Mouse (Mus musculus) 3134 (cell line): ENCODE data around the gene Sept11.

Experiments used
- DNase-seq: peaks from one replicate; pipeline ENCODE4 v3.0.0-alpha.2; 2011; ENCODE audit warnings: low spot score; ENCODE audit not compliant: insufficient read length; ENCODE audit errors: extremely low read depth

Gene Sept11

GRCm38 (mm10) chr5:93167919-93168516, 74.8 kb downstream of the Sept11 start:
- no peak for DNase-seq

DNA sequence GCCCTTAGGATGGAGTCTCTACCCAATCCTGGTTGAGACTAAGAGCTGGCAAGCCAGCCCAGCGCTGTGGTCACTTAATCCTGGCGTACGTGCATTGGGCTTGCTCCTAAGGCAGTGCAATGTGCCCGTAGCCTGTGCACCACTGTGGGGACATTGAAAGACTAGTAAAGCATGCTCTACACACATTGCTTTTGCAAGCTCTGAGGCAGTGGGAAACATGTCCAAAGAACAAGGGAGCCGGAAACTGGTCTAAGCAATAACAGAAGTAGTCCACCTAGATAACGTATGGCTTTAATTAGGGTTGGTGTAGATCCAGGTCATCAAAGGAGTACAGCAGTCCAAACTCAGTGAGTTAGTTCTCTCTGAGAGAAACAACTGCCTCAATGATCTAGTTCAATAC, 75.4 kb downstream of the Sept11 start:
- no peak for DNase-seq

GRCm38 (mm10) chr5:93171420-93171819, 78.2 kb downstream of the Sept11 start:
- DNase-seq, result no peak

- no peak for DNase-seq
These were observed 79.3 kb downstream of the Sept11 start for GRCm38 (mm10) chr5:93172536-93172935.

DNA sequence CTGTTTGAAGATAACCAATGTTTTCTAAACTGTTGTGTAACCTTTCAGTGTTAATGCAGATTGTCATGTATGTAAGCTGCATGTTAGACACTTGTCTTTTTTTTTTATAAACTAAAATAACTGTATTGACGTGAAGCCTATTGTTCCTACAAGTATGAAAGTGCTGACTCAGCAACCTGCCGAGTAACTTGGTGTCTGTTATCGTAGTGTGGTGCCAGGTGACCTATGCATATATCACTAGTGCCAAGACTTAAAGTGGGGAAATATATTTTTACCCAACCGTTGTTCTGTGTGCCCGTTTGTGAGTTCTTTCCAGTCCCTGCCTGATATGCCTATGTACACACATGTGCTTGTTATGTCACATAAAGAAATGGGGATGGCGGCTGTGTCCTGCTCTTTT, 81.4 kb downstream of the Sept11 start:
- DNase-seq, result no peak

DNA sequence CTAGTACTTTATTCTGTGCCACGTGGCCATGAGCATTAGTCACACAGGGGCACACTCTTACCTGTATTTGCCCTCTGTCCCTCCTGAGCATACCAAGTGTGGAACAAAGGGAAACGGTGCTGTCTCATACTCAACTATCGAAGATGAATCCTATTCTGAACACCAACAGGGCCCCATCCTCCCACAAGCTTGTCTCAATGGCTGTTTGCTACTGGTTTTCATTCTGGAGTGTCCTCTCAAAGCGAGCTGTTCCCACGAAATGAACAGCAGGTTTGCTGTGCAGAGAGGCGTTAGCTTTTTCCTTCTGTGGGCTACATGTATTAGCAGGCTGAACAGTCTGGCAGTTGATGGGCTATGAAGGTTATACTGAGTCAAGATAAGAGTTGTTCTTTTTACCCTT, 85.4 kb downstream of the Sept11 start:
- no peak for DNase-seq

- no peak for DNase-seq
These were observed 87.0 kb downstream of the Sept11 start for GRCm38 (mm10) chr5:93180252-93180651.

DNA sequence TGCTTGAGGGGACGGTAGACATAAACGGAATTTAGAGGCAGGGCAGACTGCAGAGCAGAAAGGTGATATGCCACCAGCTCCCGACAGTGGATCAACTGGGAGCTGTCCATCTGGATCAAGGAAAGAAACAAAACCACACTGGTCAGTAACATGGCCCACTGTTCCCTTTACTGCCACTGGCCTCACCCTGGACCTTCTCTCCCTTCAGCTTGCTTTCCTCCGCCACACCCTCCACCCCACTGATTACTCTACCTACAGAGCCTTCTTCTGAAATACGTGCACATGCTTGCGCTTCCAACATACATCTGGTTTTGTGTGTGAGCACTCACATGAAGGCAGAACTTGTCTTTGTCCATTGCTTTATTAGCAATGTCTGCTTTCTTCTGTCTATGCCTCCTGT, 90.1 kb downstream of the Sept11 start:
- no peak for DNase-seq

- DNase-seq, result no peak
These were observed 91.3 kb downstream of the Sept11 start for GRCm38 (mm10) chr5:93184548-93184947.

DNA sequence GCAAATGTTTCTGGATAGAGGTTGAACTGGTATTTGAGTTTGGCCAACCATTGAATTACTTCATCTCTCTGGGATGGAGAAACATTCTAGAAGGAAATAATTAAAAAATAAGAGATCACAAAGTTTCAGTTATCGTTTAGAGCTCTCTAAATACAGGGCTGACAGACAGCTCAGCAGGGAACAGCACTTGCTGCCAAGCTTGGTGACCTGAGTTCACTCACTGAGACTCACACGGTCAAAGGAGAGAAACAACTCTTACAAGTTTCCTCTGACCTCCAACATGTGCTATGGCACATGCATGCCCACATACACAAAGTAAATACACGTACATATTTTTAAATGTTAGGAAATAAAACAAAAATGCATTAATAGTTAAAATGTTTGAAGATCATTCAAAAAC, 96.4 kb downstream of the Sept11 start:
- DNase-seq, result no peak

DNA sequence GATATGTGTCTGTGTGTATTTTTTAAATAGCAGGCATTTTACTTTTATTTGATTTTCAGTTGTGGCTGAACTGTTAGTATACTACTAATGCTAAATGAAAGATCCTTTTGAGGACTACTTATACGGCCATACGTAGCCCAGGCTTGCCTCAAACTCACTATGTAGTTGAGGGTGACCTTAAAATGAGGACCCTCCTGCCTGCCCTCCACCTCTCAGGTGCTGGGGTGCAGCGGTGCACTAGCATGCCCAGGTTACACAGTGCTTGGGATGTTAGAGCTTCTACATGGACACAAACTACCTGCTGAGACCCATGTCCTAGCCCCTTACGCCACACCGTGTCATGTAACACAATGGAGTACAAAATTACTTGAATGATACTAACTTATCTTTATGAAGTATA, 97.2 kb downstream of the Sept11 start:
- DNase-seq, result no peak

GRCm38 (mm10) chr5:93198232-93198631, 105.0 kb downstream of the Sept11 start:
- no peak for DNase-seq

DNA sequence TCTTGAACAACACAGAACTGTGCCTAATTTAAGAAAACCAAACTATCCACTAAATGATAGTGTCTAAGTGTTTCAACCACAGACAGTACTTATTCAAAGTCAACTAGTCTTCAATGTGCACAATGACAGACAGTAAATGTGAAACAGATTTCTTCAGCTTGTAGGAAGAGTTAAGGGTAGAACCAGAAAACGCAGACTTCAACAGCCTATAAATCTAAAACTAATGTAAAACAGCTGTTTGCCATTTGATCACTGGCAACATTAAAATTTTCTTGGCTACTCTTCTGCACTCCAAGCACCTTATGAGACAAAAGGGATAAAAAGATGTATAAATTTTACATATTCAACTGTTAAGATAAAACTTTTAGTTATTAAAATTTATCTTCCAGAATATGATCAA, 107.9 kb downstream of the Sept11 start:
- no peak for DNase-seq

GRCm38 (mm10) chr5:93205371-93206108, 112.3 kb downstream of the Sept11 start:
- DNase-seq, result peak; percentile 75

DNA sequence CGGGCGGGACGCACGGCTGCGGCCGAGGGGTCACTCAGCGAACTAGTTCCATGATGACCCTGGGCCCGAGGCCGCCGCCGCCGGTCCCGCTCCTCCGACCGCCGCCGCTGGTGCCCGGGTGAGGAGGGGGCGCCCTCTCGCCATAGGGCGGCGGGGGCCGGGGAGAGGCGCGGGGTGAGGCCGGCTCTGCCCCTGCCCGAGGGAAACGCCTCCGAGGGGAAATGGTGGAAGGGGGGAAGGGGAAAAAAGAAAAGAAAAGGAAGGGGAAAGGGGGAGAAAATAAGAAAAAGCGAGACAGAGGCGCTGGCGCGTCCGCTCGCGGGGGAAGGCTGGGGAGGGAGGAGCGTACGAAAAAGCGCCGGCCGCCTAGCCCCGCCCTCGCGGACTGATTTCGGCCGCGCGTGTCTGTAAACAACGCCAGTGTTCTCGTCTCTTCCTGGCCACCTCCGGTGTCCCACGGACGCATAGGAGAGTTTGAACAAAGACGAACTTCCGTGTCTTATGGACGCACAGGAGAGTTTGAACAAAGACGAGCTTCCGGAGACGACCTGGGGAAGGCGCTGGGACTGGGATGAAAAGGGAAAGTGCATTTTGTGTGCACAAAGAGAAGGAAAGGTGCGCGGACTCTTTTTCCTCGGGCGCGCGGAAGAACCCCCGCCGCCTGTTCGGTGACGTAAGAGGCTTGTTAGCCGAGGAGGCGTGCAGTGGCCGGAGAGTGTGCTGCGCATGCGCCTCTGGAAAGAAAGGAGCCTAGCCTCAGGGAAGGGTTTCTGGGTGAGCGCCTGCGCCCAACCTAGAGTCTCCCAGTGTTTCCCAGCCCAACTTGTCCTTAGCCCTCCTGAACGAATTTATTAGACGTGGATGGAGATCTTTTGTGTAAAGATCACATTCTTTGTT, 113.1 kb downstream of the Sept11 start, which contains the start of the genes Ccni and 2010109A12Rik:
Ccni (minus strand) TSS at position 387 of the 897 bp plus-strand sequence.
2010109A12Rik (plus strand) TSS at position 410 of the 897 bp plus-strand sequence.
- DNase-seq, result peak; percentile 94

DNA sequence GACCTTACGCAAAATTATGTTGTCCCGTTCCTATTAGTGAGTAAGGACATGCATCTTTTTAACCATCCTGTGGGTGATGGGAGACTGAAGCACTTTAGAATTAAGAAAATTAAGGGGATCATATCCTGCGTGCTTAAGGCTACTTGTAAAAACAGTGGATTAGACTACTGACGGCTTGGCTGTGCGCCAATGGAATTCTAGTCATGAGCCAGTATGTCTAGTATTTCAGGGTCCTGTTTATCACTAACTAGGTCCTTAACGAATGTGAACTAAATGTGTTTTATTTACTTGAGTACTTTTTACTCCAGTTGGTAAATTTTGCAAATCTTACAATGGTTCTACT, 113.7 kb downstream of the Sept11 start:
- DNase-seq, result no peak

- DNase-seq, result no peak
These were observed 114.3 kb downstream of the Sept11 start for GRCm38 (mm10) chr5:93207555-93207954.

- no peak for DNase-seq
These were observed 125.1 kb downstream of the Sept11 start for GRCm38 (mm10) chr5:93218375-93218774.

- DNase-seq, result no peak
These were observed 128.4 kb downstream of the Sept11 start for GRCm38 (mm10) chr5:93221661-93222060.

DNA sequence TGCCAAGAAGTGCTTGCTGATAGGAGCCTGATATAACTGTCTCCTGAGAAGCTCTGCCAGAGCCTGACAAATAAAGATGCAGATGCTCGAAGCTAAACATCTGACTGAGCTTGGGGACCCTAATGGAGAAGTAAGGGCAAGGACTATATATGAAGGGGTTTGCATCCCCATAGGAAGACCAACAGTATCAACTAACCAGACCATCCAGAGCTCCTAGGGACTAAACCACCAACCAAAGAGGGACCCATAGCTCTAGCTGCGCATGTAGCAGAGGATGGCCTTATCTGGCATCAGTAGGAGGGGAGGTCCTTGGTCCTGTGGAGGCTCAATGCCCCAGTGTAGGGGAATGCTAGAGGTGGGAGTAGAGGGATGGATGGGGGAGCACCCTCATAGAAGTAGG, 131.3 kb downstream of the Sept11 start:
- DNase-seq, result no peak
